Mouse (Mus musculus) cerebellum, adult 2 months (tissue): ENCODE results near the gene Sinhcaf.
"Not testable (repeated sequence)": the region's sequence is repeated elsewhere in the genome, so short reads cannot be mapped to it uniquely, and the experiment has no call there.

ENCODE experiments used
- CTCF ChIP-seq: fragments of 200-500 bp; IDR thresholded peaks from 2 replicates; pipeline ENCODE4 v1.5.1; 2011; ENCODE audit warnings: low read depth, mild to moderate bottlenecking, control low read depth, low read length, moderate library complexity, borderline replicate concordance; ENCODE audit not compliant: insufficient read depth
- POLR2A ChIP-seq: fragments of 200-500 bp; IDR thresholded peaks from 2 replicates; pipeline ENCODE4 v1.6.1; 2011; ENCODE audit warnings: low read length, control low read depth, borderline replicate concordance; ENCODE audit not compliant: insufficient read depth

- not testable (repeated sequence) for TF ChIP-seq CTCF, POLR2A
Observed at GRCm38 (mm10) chr6:148911906-148912305, 34.4 kb downstream of the Sinhcaf start.
